Mouse (Mus musculus) embryonic facial prominence, embryonic 11.5 days (tissue): ENCODE measurements at regions not wholly inside any gene's neighbourhood (a gene's known extent, or its start where the extent isn't known, plus 50 kb on each side); places are given as distances from the start of the nearest gene placed in this dataset.

Source experiments
- ATAC-seq: fragments of 200-750 bp; cut with Nextera tagmentation; replicated peaks from 2 replicates; pipeline ENCODE4 v1.8.0; 2017; ENCODE audit warnings: low read depth; ENCODE audit not compliant: insufficient number of reproducible peaks, low FRiP score, low TSS enrichment
- DNase-seq: peaks from one replicate; pipeline ENCODE4 v3.0.0-alpha.2; 2015; ENCODE audit warnings: low spot score
- H3K27ac ChIP-seq: fragments of 300-500 bp; sonication (generic); replicated peaks from 2 replicates; pipeline ENCODE4 v1.5.1; 2014; ENCODE audit warnings: mild to moderate bottlenecking, low read depth, low read length, control low read depth
- H3K27me3 ChIP-seq: fragments of 300-500 bp; sonication (generic); 2 replicates; pipeline ENCODE4 v1.6.1; 2014; ENCODE audit warnings: mild to moderate bottlenecking, low read length, moderate library complexity, mixed read lengths; ENCODE audit not compliant: control insufficient read depth, insufficient read depth
- H3K36me3 ChIP-seq: fragments of 300-500 bp; sonication (generic); replicated peaks from 2 replicates; pipeline ENCODE4 v1.6.1; 2014; ENCODE audit warnings: low read depth, mild to moderate bottlenecking, low read length, moderate library complexity, mixed read lengths; ENCODE audit not compliant: control insufficient read depth, insufficient read depth
- H3K4me1 ChIP-seq: fragments of 300-500 bp; sonication (generic); 2 replicates; pipeline ENCODE4 v1.6.1; 2014; ENCODE audit warnings: low read length, mixed read lengths; ENCODE audit not compliant: control insufficient read depth, insufficient read depth
- H3K4me2 ChIP-seq: fragments of 300-500 bp; sonication (generic); 2 replicates; pipeline ENCODE4 v1.6.1; 2014; ENCODE audit warnings: low read depth, mild to moderate bottlenecking, control low read depth, low read length, moderate library complexity
- H3K4me3 ChIP-seq: fragments of 300-500 bp; sonication (generic); 2 replicates; pipeline ENCODE4 v1.5.1; 2014; ENCODE audit warnings: low read depth, low read length, control low read depth
- H3K9ac ChIP-seq: fragments of 300-500 bp; sonication (generic); replicated peaks from 2 replicates; pipeline ENCODE4 v1.6.1; 2014; ENCODE audit warnings: mild to moderate bottlenecking, control low read depth, low read length
- H3K9me3 ChIP-seq: fragments of 300-500 bp; sonication (generic); replicated peaks from 2 replicates; pipeline ENCODE4 v1.6.1; 2016; ENCODE audit warnings: mild to moderate bottlenecking, low read length, inconsistent platforms, mixed read lengths; ENCODE audit not compliant: control insufficient read depth
- WGBS: fragments of 180-500 bp; shearing (Covaris S2); extraction: QIAGEN DNeasy Blood & Tissue Kit; methylation state at CpG from one replicate; pipeline ENCODE4 v1.1.7; 2014; 5-methylcytosine and 5-hydroxymethylcytosine counted together

- H3K4me3 ChIP-seq: no peak overlapping the region
- no peaks in the 10 kb centered on the region for H3K27me3 ChIP-seq
- 84% methylated on average over 4 of the region's 4 CpGs for WGBS
- H3K36me3 ChIP-seq: no peaks in the 10 kb centered on the region
- H3K9me3 ChIP-seq: no peaks in the 10 kb centered on the region
- H3K4me1 ChIP-seq: no peaks in the 10 kb centered on the region
- H3K9ac ChIP-seq: no peak overlapping the region
- H3K4me2 ChIP-seq: no peak overlapping the region
- no peak for ATAC-seq
- H3K27ac ChIP-seq: no peak overlapping the region
- DNase-seq: no peak
These were observed 106.3 kb upstream of the Gm26657 start for GRCm38 (mm10) chr4:56633528-56633927.

DNA sequence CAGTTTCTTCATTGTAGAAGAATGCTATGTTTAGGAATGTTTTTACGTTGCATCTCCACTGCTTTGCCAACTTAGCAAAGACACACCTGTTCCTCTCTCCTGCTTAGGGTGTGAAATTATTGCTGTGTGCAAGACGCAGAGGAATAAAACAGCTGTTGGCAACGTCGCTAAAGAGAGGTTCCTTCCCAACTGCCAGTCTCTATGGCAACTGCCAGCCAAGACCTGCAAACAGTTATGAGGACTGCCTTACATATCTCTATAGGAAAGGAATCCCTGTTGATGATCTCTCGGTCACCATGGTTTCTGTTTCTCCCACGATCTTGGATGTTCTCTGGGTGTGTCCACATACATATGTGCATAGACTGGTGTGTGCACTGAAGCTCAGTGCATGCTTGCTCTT is 109.6 kb upstream of the Gm26657 start:
- WGBS: 82% methylated on average over 6 of the region's 6 CpGs

GRCm38 (mm10) chr4:56627206-56627605 is 112.7 kb upstream of the Gm26657 start:
- Histone ChIP-seq H3K9ac (no peak overlapping the region), H3K9me3 (no peaks in the 10 kb centered on the region), H3K4me3 (no peak overlapping the region), H3K4me2 (no peak overlapping the region), H3K36me3 (no peaks in the 10 kb centered on the region), H3K27me3 (no peaks in the 10 kb centered on the region), H3K4me1 (no peaks in the 10 kb centered on the region), H3K27ac (no peak overlapping the region)
- DNase-seq: no peak
- WGBS: 74% methylated on average over 7 of the region's 7 CpGs
- no peak for ATAC-seq

More for the DNA sequence above, 109.6 kb upstream of the Gm26657 start:
- ATAC-seq (no peak), DNase-seq (no peak)
- no peaks in the 10 kb centered on the region for H3K4me1 ChIP-seq
- no peak overlapping the region for H3K27ac ChIP-seq
- H3K27me3 ChIP-seq: no peaks in the 10 kb centered on the region
- no peaks in the 10 kb centered on the region for H3K36me3 ChIP-seq
- H3K4me2 ChIP-seq: no peak overlapping the region
- no peak overlapping the region for H3K9ac ChIP-seq
- H3K4me3 ChIP-seq: no peak overlapping the region
- no peaks in the 10 kb centered on the region for H3K9me3 ChIP-seq

- ATAC-seq: no peak
- WGBS: 84% methylated on average over 4 of the region's 4 CpGs
- no peaks in the 10 kb centered on the region for H3K36me3 ChIP-seq
- no peaks in the 10 kb centered on the region for H3K4me1 ChIP-seq
- no peak overlapping the region for H3K4me2 ChIP-seq
- DNase-seq: no peak
- H3K9me3 ChIP-seq: no peaks in the 10 kb centered on the region
- no peak overlapping the region for H3K27ac ChIP-seq
- H3K9ac ChIP-seq: no peak overlapping the region
- no peak overlapping the region for H3K4me3 ChIP-seq
- H3K27me3 ChIP-seq: no peaks in the 10 kb centered on the region
These were observed 118.1 kb upstream of the Gm26657 start for GRCm38 (mm10) chr4:56621782-56622181.

DNA sequence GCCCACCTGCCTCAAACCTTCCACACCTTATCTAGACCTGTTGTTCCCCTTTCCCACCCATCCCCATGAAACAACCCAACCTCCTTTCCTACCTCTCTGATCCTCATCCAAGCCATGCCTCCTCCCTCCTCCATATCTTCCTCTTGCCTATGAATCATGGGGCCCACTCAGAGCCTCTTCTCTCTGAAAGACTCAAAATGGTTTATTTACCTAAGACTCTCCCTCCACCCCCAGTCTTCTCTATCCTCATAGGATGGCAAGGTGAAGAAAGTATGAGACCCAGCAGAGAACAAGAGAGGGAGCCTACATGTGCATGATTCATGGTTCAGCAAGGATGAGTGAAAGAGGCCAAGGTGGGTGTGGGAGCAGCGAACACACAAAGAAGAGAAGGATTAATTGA is 118.5 kb upstream of the Gm26657 start:
- no peak overlapping the region for H3K4me3 ChIP-seq
- DNase-seq (no peak), ATAC-seq (no peak)
- no peak overlapping the region for H3K4me2 ChIP-seq
- H3K4me1 ChIP-seq: no peaks in the 10 kb centered on the region
- no peaks in the 10 kb centered on the region for H3K27me3 ChIP-seq
- WGBS: 85% methylated on average over 1 of the region's 1 CpGs
- H3K36me3 ChIP-seq: no peaks in the 10 kb centered on the region
- no peaks in the 10 kb centered on the region for H3K9me3 ChIP-seq
- no peak overlapping the region for H3K9ac ChIP-seq
- no peak overlapping the region for H3K27ac ChIP-seq

- Histone ChIP-seq H3K4me1 (no peaks in the 10 kb centered on the region), H3K27me3 (no peaks in the 10 kb centered on the region), H3K4me3 (no peak overlapping the region), H3K36me3 (no peaks in the 10 kb centered on the region), H3K9me3 (no peaks in the 10 kb centered on the region), H3K9ac (no peak overlapping the region), H3K27ac (no peak overlapping the region), H3K4me2 (no peak overlapping the region)
- 94% methylated on average over 7 of the region's 7 CpGs for WGBS
- no peak for DNase-seq
- no peak for ATAC-seq
These were observed 119.2 kb upstream of the Gm26657 start for GRCm38 (mm10) chr4:56620628-56621027.

- Histone ChIP-seq H3K36me3 (no peaks in the 10 kb centered on the region), H3K9ac (no peak overlapping the region), H3K4me2 (no peak overlapping the region), H3K27ac (no peak overlapping the region), H3K4me1 (no peaks in the 10 kb centered on the region), H3K4me3 (no peak overlapping the region), H3K9me3 (no peaks in the 10 kb centered on the region), H3K27me3 (no peaks in the 10 kb centered on the region)
- no peak for ATAC-seq
- no peak for DNase-seq
These were observed 120.1 kb upstream of the Gm26657 start for GRCm38 (mm10) chr4:56619803-56620202.

GRCm38 (mm10) chr4:56619054-56619453 is 120.8 kb upstream of the Gm26657 start:
- ATAC-seq: no peak
- WGBS: 83% methylated on average over 3 of the region's 3 CpGs

More at GRCm38 (mm10) chr4:56619054-56619453, 120.8 kb upstream of the Gm26657 start:
- Histone ChIP-seq H3K27ac (no peak overlapping the region), H3K4me3 (no peak overlapping the region), H3K4me2 (no peak overlapping the region), H3K9me3 (no peaks in the 10 kb centered on the region), H3K27me3 (no peaks in the 10 kb centered on the region), H3K36me3 (no peaks in the 10 kb centered on the region), H3K4me1 (no peaks in the 10 kb centered on the region), H3K9ac (no peak overlapping the region)
- no peak for DNase-seq
